Mouse (Mus musculus): Measurements from ENCODE around the gene Hist3h2ba. TPM values are rescaled to one million over a fixed set of nuclear protein-coding genes. Genes with fewer than 3 reads are reported as not detected.
A peak's percentile ranks its signal among the peaks of the same experiment; 100 is the strongest.

The Hist3h2ba gene
- polyA plus RNA-seq, 1 experiment from 2014 or later = 11.6 TPM

- peak within 1 kb of the TSS; percentile 93 for H3K4me3 ChIP-seq
- peak within 1 kb of the TSS; percentile 98 for H3K27ac ChIP-seq (ENCODE audit: poor library complexity, severe bottlenecking)
- peaks cover 16% of the 10 kb centered on the region for H3K27me3 ChIP-seq (replicated peaks)
- H3K9ac ChIP-seq = peak within 1 kb of the TSS; percentile 97
- peak; percentile 94 for ATAC-seq (ENCODE audit: insufficient number of reproducible peaks, low FRiP score)
- H3K4me2 ChIP-seq = peak within 1 kb of the TSS; percentile 95
- WGBS = under 1% methylated on average over 49 of the region's 49 CpGs
- H3K4me1 ChIP-seq (replicated peaks) = peaks cover 36% of the 10 kb centered on the region
- peaks cover 20% of the 10 kb centered on the region for H3K36me3 ChIP-seq
- no peaks in the 10 kb centered on the region for H3K9me3 ChIP-seq (replicated peaks)
Measured at GRCm38 (mm10) chr11:58954420-58955142, 5.9 kb downstream of the Hist3h2ba start, which contains the start of the genes Hist3h2a and Trim17. Gene Hist3h2a, plus strand, starts transcription at chr11:58954685. Gene Trim17, plus strand, starts transcription at chr11:58954685.

- under 1% methylated on average over 20 of the region's 20 CpGs for WGBS
- H3K4me1 ChIP-seq (replicated peaks) = peaks cover 39% of the 10 kb centered on the region
- peak overlapping the region; percentile 97 for H3K9ac ChIP-seq
- no peak; the same call in 1 of the 2 replicates for ATAC-seq (ENCODE audit: insufficient number of reproducible peaks, low FRiP score)
- H3K27me3 ChIP-seq (replicated peaks) = peaks cover 12% of the 10 kb centered on the region
- peaks cover 20% of the 10 kb centered on the region for H3K36me3 ChIP-seq
- H3K9me3 ChIP-seq (replicated peaks) = no peaks in the 10 kb centered on the region
- peak overlapping the region; percentile 93 for H3K4me3 ChIP-seq
- H3K27ac ChIP-seq (ENCODE audit: poor library complexity, severe bottlenecking) = peak overlapping the region; percentile 98
- H3K4me2 ChIP-seq = peak overlapping the region; percentile 95
Measured at GRCm38 (mm10) chr11:58955143-58955867, 6.6 kb downstream of the Hist3h2ba start.

GRCm38 (mm10) chr11:58955868-58956257, 7.1 kb downstream of the Hist3h2ba start:
- Histone ChIP-seq H3K27ac (ENCODE audit: poor library complexity, severe bottlenecking) (peak overlapping the region; percentile 98; the same call in 1 of the 2 replicates), H3K9ac (peak overlapping the region; percentile 97), H3K4me3 (peak overlapping the region; percentile 93), H3K4me1 (replicated peaks) (peaks cover 39% of the 10 kb centered on the region), H3K4me2 (peak overlapping the region; percentile 95), H3K9me3 (replicated peaks) (no peaks in the 10 kb centered on the region), H3K36me3 (peaks cover 20% of the 10 kb centered on the region), H3K27me3 (replicated peaks) (peaks cover 8% of the 10 kb centered on the region)
- 46% methylated on average over 8 of the region's 8 CpGs for WGBS
- no peak for ATAC-seq (ENCODE audit: insufficient number of reproducible peaks, low FRiP score)

GRCm38 (mm10) chr11:58957226-58957914, 8.7 kb downstream of the Hist3h2ba start:
- peak overlapping the region; percentile 93 for H3K4me3 ChIP-seq
- peaks cover 11% of the 10 kb centered on the region for H3K27me3 ChIP-seq (replicated peaks)
- peaks cover 20% of the 10 kb centered on the region for H3K36me3 ChIP-seq
- H3K27ac ChIP-seq (ENCODE audit: poor library complexity, severe bottlenecking) = no peak overlapping the region
- peaks cover 6% of the 10 kb centered on the region for H3K9me3 ChIP-seq (replicated peaks)
- no peak for ATAC-seq (ENCODE audit: insufficient number of reproducible peaks, low FRiP score)
- 90% methylated on average over 5 of the region's 5 CpGs for WGBS
- peaks cover 39% of the 10 kb centered on the region for H3K4me1 ChIP-seq (replicated peaks)
- H3K9ac ChIP-seq = peak overlapping the region; percentile 97
- peak overlapping the region; percentile 95 for H3K4me2 ChIP-seq

GRCm38 (mm10) chr11:58958536-58958935, 9.8 kb downstream of the Hist3h2ba start:
- H3K4me2 ChIP-seq = no peak overlapping the region
- H3K27ac ChIP-seq (ENCODE audit: poor library complexity, severe bottlenecking) = no peak overlapping the region
- 83% methylated on average over 6 of the region's 6 CpGs for WGBS
- H3K27me3 ChIP-seq (replicated peaks) = peaks cover 21% of the 10 kb centered on the region
- H3K9me3 ChIP-seq (replicated peaks) = peaks cover 6% of the 10 kb centered on the region
- H3K36me3 ChIP-seq = peaks cover 20% of the 10 kb centered on the region
- no peak for ATAC-seq (ENCODE audit: insufficient number of reproducible peaks, low FRiP score)
- no peak overlapping the region for H3K4me3 ChIP-seq
- peaks cover 35% of the 10 kb centered on the region for H3K4me1 ChIP-seq (replicated peaks)
- H3K9ac ChIP-seq = no peak overlapping the region

- 38% methylated on average over 15 of the region's 15 CpGs for WGBS
- peaks cover 20% of the 10 kb centered on the region for H3K36me3 ChIP-seq
- peak overlapping the region; percentile 85 for H3K4me2 ChIP-seq
- H3K4me3 ChIP-seq = peak overlapping the region; percentile 62
- peaks cover 29% of the 10 kb centered on the region for H3K27me3 ChIP-seq (replicated peaks)
- no peak overlapping the region for H3K27ac ChIP-seq (ENCODE audit: poor library complexity, severe bottlenecking)
- peaks cover 6% of the 10 kb centered on the region for H3K9me3 ChIP-seq (replicated peaks)
- ATAC-seq (ENCODE audit: insufficient number of reproducible peaks, low FRiP score) = no peak
- H3K9ac ChIP-seq = 0 out of 2 replicates have a peak overlapping the region, but pooled peaks have one; percentile 70
- H3K4me1 ChIP-seq (replicated peaks) = peaks cover 36% of the 10 kb centered on the region
Measured at GRCm38 (mm10) chr11:58959186-58959825, 10.6 kb downstream of the Hist3h2ba start.

GRCm38 (mm10) chr11:58959921-58960465, 11.3 kb downstream of the Hist3h2ba start:
- H3K36me3 ChIP-seq = peaks cover 20% of the 10 kb centered on the region
- H3K9ac ChIP-seq = peak overlapping the region; percentile 70
- peaks cover 40% of the 10 kb centered on the region for H3K4me1 ChIP-seq (replicated peaks)
- H3K4me3 ChIP-seq = peak overlapping the region; percentile 62
- H3K27me3 ChIP-seq (replicated peaks) = peaks cover 33% of the 10 kb centered on the region
- H3K9me3 ChIP-seq (replicated peaks) = peaks cover 6% of the 10 kb centered on the region
- WGBS = under 1% methylated on average over 40 of the region's 40 CpGs
- no peak overlapping the region for H3K27ac ChIP-seq (ENCODE audit: poor library complexity, severe bottlenecking)
- peak overlapping the region; percentile 85 for H3K4me2 ChIP-seq
- peak; percentile 83 for ATAC-seq (ENCODE audit: insufficient number of reproducible peaks, low FRiP score)

- Histone ChIP-seq H3K4me2 (0 out of 2 replicates have a peak overlapping the region, but pooled peaks have one; percentile 23), H3K27ac (ENCODE audit: poor library complexity, severe bottlenecking) (no peak overlapping the region), H3K9ac (no peak overlapping the region), H3K9me3 (replicated peaks) (peaks cover 6% of the 10 kb centered on the region), H3K4me3 (peak overlapping the region; percentile 12; the same call in 1 of the 2 replicates), H3K27me3 (replicated peaks) (peaks cover 34% of the 10 kb centered on the region), H3K4me1 (replicated peaks) (peaks cover 45% of the 10 kb centered on the region), H3K36me3 (peaks cover 19% of the 10 kb centered on the region)
- no peak for ATAC-seq (ENCODE audit: insufficient number of reproducible peaks, low FRiP score)
- 48% methylated on average over 50 of the region's 50 CpGs for WGBS
Measured at GRCm38 (mm10) chr11:58961364-58962177, 12.9 kb downstream of the Hist3h2ba start.

GRCm38 (mm10) chr11:58963543-58963942, 14.8 kb downstream of the Hist3h2ba start:
- no peak overlapping the region for H3K9ac ChIP-seq
- WGBS = 32% methylated on average over 17 of the region's 17 CpGs
- H3K4me1 ChIP-seq (replicated peaks) = peaks cover 35% of the 10 kb centered on the region
- no peak overlapping the region for H3K27ac ChIP-seq (ENCODE audit: poor library complexity, severe bottlenecking)
- H3K9me3 ChIP-seq (replicated peaks) = peaks cover 6% of the 10 kb centered on the region
- peaks cover 34% of the 10 kb centered on the region for H3K27me3 ChIP-seq (replicated peaks)
- peaks cover 5% of the 10 kb centered on the region for H3K36me3 ChIP-seq
- H3K4me2 ChIP-seq = no peak overlapping the region; the same call in 1 of the 2 replicates
- no peak overlapping the region for H3K4me3 ChIP-seq
- ATAC-seq (ENCODE audit: insufficient number of reproducible peaks, low FRiP score) = no peak

All from heart, embryonic 12.5 days (tissue).